Mouse (Mus musculus): ENCODE measurements around the gene Zfp658.

The Zfp658 gene

DNA sequence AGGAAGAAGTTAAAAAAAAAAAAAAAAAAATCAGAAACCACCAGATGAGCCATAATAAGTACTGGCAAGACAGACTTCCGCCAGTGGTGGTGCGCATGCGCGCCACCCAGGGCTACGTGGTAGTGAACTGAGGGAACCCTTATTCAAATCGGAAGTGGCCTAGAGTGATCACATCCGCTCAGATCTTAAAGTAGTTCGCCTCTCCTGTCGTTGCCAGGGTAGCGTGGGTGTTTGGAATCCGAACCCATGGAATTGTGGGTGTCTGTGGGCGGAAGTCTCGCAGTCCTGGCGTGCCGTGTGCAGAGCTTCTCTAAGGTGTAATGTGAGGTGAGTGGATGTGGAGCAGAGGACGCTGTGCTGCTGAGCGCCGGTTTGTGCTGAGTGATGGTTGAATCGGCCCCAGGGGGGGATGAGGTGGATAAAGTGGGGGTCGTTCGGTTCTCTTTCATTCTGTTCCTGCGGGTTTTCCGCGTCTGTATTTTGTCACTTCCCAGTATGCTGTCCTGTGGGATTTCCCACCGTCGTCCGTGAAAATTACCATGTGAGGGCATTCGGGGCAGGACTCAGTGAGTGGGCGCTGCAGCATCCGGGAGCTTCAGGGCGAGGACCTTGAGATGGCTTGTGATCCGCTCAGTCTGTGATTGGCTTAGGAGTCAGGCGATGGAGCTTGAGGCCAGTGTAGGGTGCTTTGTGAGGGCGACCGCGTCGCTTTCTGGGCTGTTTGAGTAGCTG lies 17.6 kb downstream of the Zfp658 start, which contains the start of gene Zfp719:
Gene Zfp719 (plus strand): TSS at position 171 of the 732 bp plus-strand sequence.
- DNase-seq (ENCODE audit: extremely low read depth, insufficient read length, low spot score) = peak; percentile 88

DNA sequence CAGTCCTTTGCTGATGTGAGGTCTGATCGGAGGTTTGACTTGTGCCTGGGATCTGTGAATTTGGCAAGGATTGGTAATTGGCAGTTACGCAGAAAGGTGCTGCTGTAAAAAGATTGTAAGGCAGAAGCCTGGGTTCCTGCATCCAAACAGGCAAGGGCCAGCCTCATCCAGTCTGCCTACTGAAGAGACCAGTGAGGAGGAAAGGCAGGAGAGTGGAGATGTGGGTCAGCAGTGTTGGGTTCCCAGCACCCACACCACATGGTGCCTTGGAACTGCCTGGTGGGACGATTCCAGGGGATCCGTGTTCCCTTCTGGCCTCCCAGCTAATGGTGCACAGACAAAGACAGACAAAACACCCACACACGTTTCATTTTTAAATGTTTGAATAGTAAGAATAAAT lies 18.5 kb downstream of the Zfp658 start:
- DNase-seq (ENCODE audit: extremely low read depth, insufficient read length, low spot score) = no peak

- no peak for DNase-seq (ENCODE audit: extremely low read depth, insufficient read length, low spot score)
Observed at GRCm38 (mm10) chr7:43584790-43585189, 22.7 kb downstream of the Zfp658 start.

- DNase-seq (ENCODE audit: extremely low read depth, insufficient read length, low spot score) = no peak
Observed at GRCm38 (mm10) chr7:43601884-43602283, 39.8 kb downstream of the Zfp658 start.

GRCm38 (mm10) chr7:43606896-43607742 lies 45.1 kb downstream of the Zfp658 start, which contains the start of gene Zfp819:
Gene Zfp819 (plus strand): TSS chr7:43607169.
- DNase-seq (ENCODE audit: extremely low read depth, insufficient read length, low spot score) = no peak

DNA sequence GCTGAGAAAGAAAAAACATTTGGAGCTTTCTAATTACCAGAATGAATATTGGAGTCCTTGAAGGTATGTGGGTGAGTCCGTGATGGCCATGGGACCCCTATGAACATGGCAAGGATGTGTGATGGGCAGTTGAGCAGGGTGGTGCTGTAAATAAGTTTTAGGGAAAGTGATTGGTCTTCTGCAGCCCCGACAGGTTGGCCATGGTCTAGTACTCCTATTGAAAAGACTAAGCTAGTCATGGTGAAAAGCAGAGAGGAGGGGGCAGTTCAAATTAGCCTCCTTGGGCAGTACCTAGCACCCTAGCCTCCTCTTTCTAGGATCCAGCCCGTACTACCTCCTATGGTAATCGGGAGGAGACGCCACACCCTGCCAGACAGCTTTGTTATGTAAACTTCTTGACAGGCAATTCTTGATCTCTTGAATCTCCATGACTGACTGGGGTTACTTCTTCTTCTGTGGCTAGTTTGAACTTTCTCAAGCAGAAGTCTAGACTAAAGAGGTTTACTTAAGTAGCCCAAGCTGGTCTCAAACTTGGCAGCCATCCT lies 45.8 kb downstream of the Zfp658 start:
- DNase-seq (ENCODE audit: extremely low read depth, insufficient read length, low spot score) = no peak

- no peak for DNase-seq (ENCODE audit: extremely low read depth, insufficient read length, low spot score)
Observed at GRCm38 (mm10) chr7:43608316-43608824, 46.3 kb downstream of the Zfp658 start.

DNA sequence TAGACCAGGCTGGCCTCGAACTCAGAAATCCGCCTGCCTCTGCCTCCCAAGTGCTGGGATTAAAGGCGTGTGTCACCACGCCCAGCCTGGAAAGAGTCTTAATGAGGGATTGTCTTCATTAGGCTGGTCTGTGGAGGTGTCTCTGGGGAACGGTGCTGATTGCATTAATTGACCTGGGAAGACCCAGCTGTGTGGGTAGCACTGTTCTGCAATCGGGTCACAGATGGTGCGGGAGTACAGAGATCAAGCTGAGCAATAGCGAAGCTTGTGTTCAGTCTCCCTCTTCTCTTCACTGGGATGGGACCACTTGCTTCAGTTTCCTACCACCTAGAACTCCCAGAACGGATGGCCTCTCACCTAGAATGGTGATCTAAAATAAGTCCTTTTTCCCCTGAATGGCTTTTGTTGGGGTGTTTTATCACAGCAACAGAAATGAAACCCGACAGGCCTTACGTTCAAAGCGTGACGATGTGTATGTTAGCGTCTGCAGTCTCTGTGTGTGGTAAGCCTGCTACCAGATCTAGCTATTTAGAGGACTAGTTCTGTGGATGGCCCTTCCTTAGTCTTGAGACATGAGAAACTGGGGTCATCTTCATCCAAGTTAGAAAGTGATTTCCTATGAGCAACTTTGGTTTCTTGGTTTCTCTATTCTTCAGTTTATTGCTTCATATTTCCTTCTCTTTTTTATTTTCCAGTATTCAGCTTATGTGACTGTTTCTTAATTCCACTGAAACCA lies 51.9 kb downstream of the Zfp658 start:
- DNase-seq (ENCODE audit: extremely low read depth, insufficient read length, low spot score) = no peak

DNA sequence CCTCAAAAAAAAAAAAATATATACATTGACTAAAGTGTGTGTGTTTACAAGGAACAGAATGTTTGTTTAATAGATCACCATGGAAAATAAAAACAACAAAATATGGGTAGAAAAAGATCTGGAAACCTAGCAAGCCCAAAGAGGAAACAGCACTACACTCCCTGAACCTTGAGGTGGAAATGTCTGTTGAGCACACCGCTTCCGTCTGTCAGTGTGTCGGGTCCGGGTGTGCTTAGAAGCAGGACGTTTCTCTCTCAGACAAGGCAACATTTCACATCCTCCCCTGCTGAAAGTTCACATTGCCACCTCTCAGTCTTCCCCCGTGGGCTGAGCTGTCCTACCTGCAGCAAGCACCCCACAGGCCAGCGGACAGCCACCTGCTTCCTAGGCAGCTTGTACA lies 60.9 kb downstream of the Zfp658 start:
- DNase-seq (ENCODE audit: extremely low read depth, insufficient read length, low spot score) = no peak

DNA sequence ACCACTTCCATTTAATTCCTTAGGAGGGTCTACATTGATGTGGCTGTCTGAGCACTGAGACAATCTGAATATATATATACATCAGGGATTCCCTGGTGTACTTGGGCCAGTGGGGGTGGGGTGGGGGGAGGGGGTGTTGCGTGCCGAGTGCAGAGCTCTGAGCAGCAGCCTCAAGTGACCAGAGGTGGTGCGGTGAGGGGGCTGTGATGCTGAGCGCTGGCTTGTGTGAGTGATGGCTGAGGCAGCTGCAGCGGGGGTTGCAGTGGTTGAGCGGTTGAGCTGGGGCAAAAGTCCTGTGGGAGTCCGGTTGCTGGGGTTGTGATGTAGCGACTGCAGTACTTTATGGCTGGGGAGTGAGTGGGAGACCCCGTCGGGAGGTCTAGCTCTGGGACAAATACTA lies 61.8 kb downstream of the Zfp658 start:
- DNase-seq (ENCODE audit: extremely low read depth, insufficient read length, low spot score) = no peak
